Mouse (Mus musculus) MEL (cell line): ENCODE results near the gene Foxn4. TPM values are rescaled to one million over a fixed set of nuclear protein-coding genes. Genes with fewer than 3 reads are reported as not detected.

Experiments
- DNase-seq: peaks from one replicate; pipeline ENCODE4 v3.0.0; 2011; ENCODE audit warnings: low read depth, low spot score
- H3K27ac ChIP-seq: 2 replicates; pipeline ENCODE4 v1.5.1; 2012; ENCODE audit warnings: low read depth, mild to moderate bottlenecking, control low read depth, low read length, moderate library complexity; ENCODE audit not compliant: control insufficient read depth
- H3K27me3 ChIP-seq, 2 experiments: fragments of 150-350 bp in 1 of 2; sonication (generic) in 1 of 2; 2 replicates each; pipeline ENCODE4 v1.6.1; 2012; ENCODE audit warnings: low read length in 2 of 2, mild to moderate bottlenecking in 2 of 2, improper control_type of control experiment in 1 of 2, moderate library complexity in 1 of 2; ENCODE audit not compliant: insufficient read depth in 2 of 2, control insufficient read depth in 1 of 2
- H3K36me3 ChIP-seq, 2 experiments: 2 replicates each; pipeline ENCODE4 v1.6.1; 2012 to 2014; ENCODE audit warnings: low read length in 2 of 2, improper control_type of control experiment in 1 of 2, inconsistent platforms in 1 of 2, mild to moderate bottlenecking in 1 of 2; ENCODE audit not compliant: insufficient read depth in 2 of 2, control insufficient read depth in 1 of 2
- H3K4me1 ChIP-seq, 2 experiments: fragments of 150-350 bp in 1 of 2; sonication (generic) in 1 of 2; 2 replicates each; pipeline ENCODE4 v1.6.1; 2012; ENCODE audit warnings: low read length in 2 of 2, improper control_type of control experiment in 1 of 2, mild to moderate bottlenecking in 1 of 2; ENCODE audit not compliant: insufficient read depth in 2 of 2, control insufficient read depth in 1 of 2
- H3K4me3 ChIP-seq, 2 experiments: fragments of 150-350 bp in 1 of 2; sonication (generic) in 1 of 2; 2 replicates each; pipeline ENCODE4 v1.5.1; 2012; ENCODE audit warnings: low read depth in 2 of 2, low read length in 2 of 2, mild to moderate bottlenecking in 2 of 2, moderate library complexity in 2 of 2, control low read depth in 1 of 2, improper control_type of control experiment in 1 of 2; ENCODE audit not compliant: control insufficient read depth in 1 of 2, insufficient read depth in 1 of 2
- H3K79me2 ChIP-seq: 2 replicates; pipeline ENCODE4 v1.6.1; 2012; ENCODE audit warnings: mild to moderate bottlenecking, low read length, moderate library complexity; ENCODE audit not compliant: control insufficient read depth, poor library complexity, insufficient read depth
- H3K9ac ChIP-seq: 2 replicates; pipeline ENCODE4 v1.6.1; 2012; ENCODE audit warnings: low read depth, mild to moderate bottlenecking, control low read depth, low read length, moderate library complexity; ENCODE audit not compliant: control insufficient read depth, poor library complexity, severe bottlenecking
- H3K9me3 ChIP-seq: fragments of 150-350 bp; sonication (generic); replicated peaks from 2 replicates; pipeline ENCODE4 v1.6.1; 2012; ENCODE audit warnings: mild to moderate bottlenecking, low read length, improper control_type of control experiment, moderate library complexity; ENCODE audit not compliant: insufficient read depth
- E2F4 ChIP-seq: IDR thresholded peaks from 2 replicates; pipeline ENCODE4 v1.6.1; 2011; ENCODE audit warnings: low read depth, low read length, improper control_type of control experiment, borderline replicate concordance
- ELF1 ChIP-seq: IDR thresholded peaks from 2 replicates; pipeline ENCODE4 v1.6.1; 2014; ENCODE audit warnings: low read depth, mild to moderate bottlenecking, inconsistent platforms, low read length, improper control_type of control experiment, moderate library complexity
- GABPA ChIP-seq: IDR thresholded peaks from 2 replicates; pipeline ENCODE4 v1.6.1; 2012; ENCODE audit warnings: low read depth, mild to moderate bottlenecking, inconsistent platforms, low read length, improper control_type of control experiment, moderate library complexity
- KAT2A ChIP-seq: conservative IDR thresholded peaks from 2 replicates; pipeline ENCODE4 v1.6.1; 2012; ENCODE audit warnings: low read depth, low read length, improper control_type of control experiment, inconsistent platforms
- MAX ChIP-seq: IDR thresholded peaks from 2 replicates; pipeline ENCODE4 v1.6.1; 2011; ENCODE audit warnings: low read length, improper control_type of control experiment
- MYB ChIP-seq: IDR thresholded peaks from 2 replicates; pipeline ENCODE4 v1.6.1; 2011; ENCODE audit warnings: mild to moderate bottlenecking, low read depth, low read length, improper control_type of control experiment
- NRF1 ChIP-seq: IDR thresholded peaks from 2 replicates; pipeline ENCODE4 v1.6.1; 2014; ENCODE audit warnings: low read depth, mild to moderate bottlenecking, inconsistent platforms, low read length, improper control_type of control experiment, moderate library complexity; ENCODE audit not compliant: poor library complexity, insufficient read depth, severe bottlenecking
- POLR2A ChIP-seq, 2 experiments: IDR thresholded peaks; 2 replicates each; pipeline ENCODE4 v1.6.1; 2011 to 2012; ENCODE audit warnings: low read length in 2 of 2, mild to moderate bottlenecking in 2 of 2, control low read depth in 1 of 2, improper control_type of control experiment in 1 of 2, low read depth in 1 of 2, moderate library complexity in 1 of 2; ENCODE audit not compliant: control insufficient read depth in 1 of 2, insufficient read depth in 1 of 2, poor library complexity in 1 of 2
- RAD21 ChIP-seq: IDR thresholded peaks from 2 replicates; pipeline ENCODE4 v1.6.1; 2011; ENCODE audit warnings: mild to moderate bottlenecking, low read depth, low read length, improper control_type of control experiment
- RCOR1 ChIP-seq: IDR thresholded peaks from 2 replicates; pipeline ENCODE4 v1.6.1; 2012; ENCODE audit warnings: low read depth, mild to moderate bottlenecking, inconsistent platforms, low read length, improper control_type of control experiment
- SMC3 ChIP-seq: IDR thresholded peaks from 2 replicates; pipeline ENCODE4 v1.6.1; 2011; ENCODE audit warnings: low read depth, low read length, improper control_type of control experiment
- TAL1 ChIP-seq: IDR thresholded peaks from 2 replicates; pipeline ENCODE4 v1.6.1; 2012; ENCODE audit warnings: mild to moderate bottlenecking, inconsistent platforms, low read length, moderate library complexity, mixed read lengths
- TBP ChIP-seq: IDR thresholded peaks from 2 replicates; pipeline ENCODE4 v1.8.0; 2011; ENCODE audit warnings: low read depth, low read length, improper control_type of control experiment
- TCF12 ChIP-seq: IDR thresholded peaks from 2 replicates; pipeline ENCODE4 v1.6.1; 2014; ENCODE audit warnings: low read depth, mild to moderate bottlenecking, inconsistent platforms, low read length, improper control_type of control experiment, moderate library complexity
- USF2 ChIP-seq, 2 experiments: IDR thresholded peaks; 2 replicates each; pipeline ENCODE4 v1.6.1; 2011 to 2012; ENCODE audit warnings: improper control_type of control experiment in 2 of 2, low read length in 2 of 2, borderline replicate concordance in 1 of 2, inconsistent platforms in 1 of 2, low read depth in 1 of 2, mild to moderate bottlenecking in 1 of 2; ENCODE audit not compliant: insufficient read depth in 1 of 2
- ZMIZ1 ChIP-seq: IDR thresholded peaks from 2 replicates; pipeline ENCODE4 v1.6.1; 2012; ENCODE audit warnings: low read depth, mild to moderate bottlenecking, inconsistent platforms, low read length, improper control_type of control experiment, moderate library complexity
- ZNF384 ChIP-seq: IDR thresholded peaks from 2 replicates; pipeline ENCODE4 v1.6.1; 2012; ENCODE audit warnings: low read depth, mild to moderate bottlenecking, inconsistent platforms, low read length, improper control_type of control experiment
- polyA plus RNA-seq, 2 experiments: library from polyadenylated mRNA; stranded (reverse) in 1 of 2; unstranded in 1 of 2; fragments of >175 nt in 1 of 2; fragments of >200 nt in 1 of 2; gene quantifications; 2 replicates each; pipeline versions ENCODE4 v1.2.1 to v1.2.4; 2012; ENCODE audit warnings: low replicate concordance in 2 of 2, low read depth in 1 of 2; ENCODE audit not compliant: insufficient read length in 2 of 2, insufficient read depth in 1 of 2, missing spikeins in 1 of 2
- total RNA-seq: library from RNA; depleted of rRNA; stranded (reverse); fragments of 300-350 nt; gene quantifications from 2 replicates; pipeline ENCODE4 v1.2.3, GENCODE M21; 2012

Gene Foxn4
- total and polyA plus RNA-seq, 3 experiments = 0.07 TPM; not detected in 2

GRCm38 (mm10) chr5:114288396-114288795 lies 14.8 kb upstream of the Foxn4 start:
- Histone ChIP-seq H3K9ac (no peak overlapping the region), H3K36me3 (no peaks in the 10 kb centered on the region), H3K4me1 (no peaks in the 10 kb centered on the region), H3K27ac (no peak overlapping the region), H3K27me3 (no peaks in the 10 kb centered on the region), H3K79me2 (no peaks in the 10 kb centered on the region), H3K9me3 (no peaks in the 10 kb centered on the region), H3K4me3 (no peak overlapping the region)
- no peak for DNase-seq
- TF ChIP-seq TAL1 (no peak), E2F4 (no peak)

DNA sequence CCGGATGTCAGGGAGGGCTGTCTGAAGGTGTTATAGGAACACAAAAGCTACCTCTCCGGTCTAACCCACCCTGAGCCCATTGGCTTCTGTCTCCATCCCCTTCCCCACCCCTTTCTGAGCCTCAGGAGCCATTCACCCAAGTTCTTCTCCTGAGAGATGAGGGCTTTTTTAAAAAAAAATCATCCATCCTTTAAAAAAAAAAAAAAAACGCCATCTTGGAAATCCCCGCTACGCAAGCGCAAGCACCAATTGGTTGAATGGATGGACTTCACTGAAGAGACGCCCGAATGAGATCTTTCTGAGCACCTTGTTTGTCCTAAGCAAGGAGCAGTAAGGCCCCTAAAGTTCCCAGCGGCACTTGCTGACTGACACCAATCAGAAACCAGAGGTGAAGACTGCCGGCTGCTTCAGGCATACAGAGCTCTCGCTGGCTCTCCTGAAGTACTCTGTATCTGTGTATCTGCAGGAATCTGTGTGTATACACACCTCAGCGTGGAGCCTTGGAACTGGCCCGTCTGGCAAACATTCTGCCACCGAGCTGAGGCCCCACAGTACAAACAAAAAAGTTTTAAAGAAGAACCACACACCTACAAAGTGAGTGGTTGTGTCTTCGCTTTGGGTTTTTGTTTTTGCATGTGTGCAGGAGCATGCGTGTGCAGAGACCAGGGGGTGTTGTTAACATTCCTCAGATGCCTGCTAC lies 13.4 kb upstream of the Foxn4 start:
- no peaks in the 10 kb centered on the region for H3K79me2 ChIP-seq
- no peak overlapping the region for H3K27ac ChIP-seq
- H3K9me3 ChIP-seq = no peaks in the 10 kb centered on the region
- H3K4me1 ChIP-seq = no peaks in the 10 kb centered on the region
- no peak overlapping the region for H3K9ac ChIP-seq
- peaks cover 0 to 1% of the 10 kb centered on the region in 2 experiments; a peak in 1 of 4 replicates for H3K27me3 ChIP-seq
- no peak overlapping the region for H3K4me3 ChIP-seq
- DNase-seq = no peak
- TF ChIP-seq POLR2A (IDR thresholded peaks at IDR 0.05; ENCODE audit: control insufficient read depth in 1 of 2, insufficient read depth in 1 of 2, low read depth in 1 of 2, low read length in 2 of 2, poor library complexity in 1 of 2) (no peak), ZMIZ1 (no peak), GABPA (no peak), RCOR1 (no peak), TCF12 (no peak), MAX (no peak), RAD21 (no peak), TBP (no peak), USF2 (IDR thresholded peaks at IDR 0.05; ENCODE audit: borderline replicate concordance in 1 of 2, insufficient read depth in 1 of 2, low read depth in 1 of 2, low read length in 2 of 2) (no peak), ZNF384 (no peak), SMC3 (no peak), ELF1 (no peak), KAT2A (no peak), NRF1 (no peak), MYB (no peak)
- no peaks in the 10 kb centered on the region for H3K36me3 ChIP-seq
